Mouse (Mus musculus): ENCODE results near the gene Syngr1. TPM values are rescaled to one million over a fixed set of nuclear protein-coding genes. Genes with fewer than 3 reads are reported as not detected.
A peak's percentile ranks its signal among the peaks of the same experiment; 100 is the strongest.

Syngr1 gene
- total RNA-seq, 2 experiments from 2014 or later = 387 to 409 TPM

DNA sequence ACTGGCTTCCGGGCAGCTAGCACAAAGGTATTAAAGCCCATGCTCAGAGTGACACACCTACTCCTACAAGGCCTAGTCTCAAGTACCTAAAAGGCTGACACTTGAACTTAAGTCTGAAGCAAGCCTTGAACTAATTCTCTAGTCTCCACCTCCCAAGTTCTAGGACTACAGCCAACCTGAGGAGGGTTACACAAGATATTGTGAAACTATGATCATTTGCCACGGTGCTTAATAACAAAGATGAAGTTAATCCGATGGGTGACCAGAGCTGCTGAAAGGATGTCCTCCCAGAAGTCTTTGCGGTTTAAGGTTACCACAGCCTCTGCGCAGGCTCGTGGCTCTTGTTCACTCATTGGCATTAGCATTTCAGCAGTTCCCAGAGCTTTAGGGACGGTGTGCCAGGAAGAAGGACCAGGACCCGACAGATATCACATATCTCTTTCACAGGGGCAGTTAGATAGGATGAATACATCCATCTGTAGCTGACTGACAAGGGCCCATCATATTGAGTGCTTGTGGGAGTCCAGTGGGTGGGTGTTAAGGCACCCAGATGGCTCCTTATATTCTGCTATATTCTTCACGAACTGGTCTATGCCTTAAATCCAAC lies 3.6 kb upstream of the Syngr1 start:
- DNase-seq (ENCODE audit: extremely low spot score in 1 of 2, low spot score in 1 of 2) = no peak

DNA sequence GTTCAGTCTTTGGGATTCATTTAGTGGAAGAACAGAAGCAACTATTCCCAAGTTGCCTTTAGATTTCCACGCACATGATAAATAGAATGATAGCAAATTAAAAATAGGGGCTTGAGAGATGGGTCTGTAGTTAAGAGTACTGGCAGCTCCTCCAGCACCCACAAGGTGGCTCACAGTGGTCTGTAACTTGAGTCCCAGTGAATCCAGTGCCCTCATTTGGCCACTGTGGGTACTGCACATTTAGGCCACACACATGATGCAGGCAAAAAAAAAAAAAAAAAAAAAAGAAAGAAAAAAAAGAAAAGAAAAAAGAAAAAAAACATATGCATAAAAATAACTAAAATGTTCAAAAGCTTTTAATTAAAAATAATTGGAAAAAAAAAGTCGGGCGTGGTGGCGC lies 2.5 kb upstream of the Syngr1 start:
- peak; percentile 76 to 96 for DNase-seq (ENCODE audit: extremely low spot score in 1 of 2, low spot score in 1 of 2)

DNA sequence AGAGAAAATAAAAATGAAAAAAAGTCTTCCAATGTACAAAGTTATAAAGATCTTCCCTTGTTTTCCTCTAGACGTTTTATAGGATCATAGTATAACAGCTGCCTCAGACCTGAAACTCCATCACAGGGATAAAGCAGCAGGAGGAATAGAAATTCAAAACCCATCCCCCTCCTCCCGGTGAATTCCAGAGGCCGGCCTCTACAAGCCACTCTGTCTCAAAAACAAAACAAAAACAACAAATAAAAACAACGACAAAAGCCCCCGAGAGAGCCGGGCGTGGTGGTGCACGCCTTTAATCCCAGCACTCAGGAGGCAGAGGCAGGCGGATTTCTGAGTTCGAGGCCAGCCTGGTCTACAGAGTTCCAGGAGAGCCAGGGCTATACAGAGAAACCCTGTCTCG lies 979 bp upstream of the Syngr1 start:
- DNase-seq (ENCODE audit: extremely low spot score in 1 of 2, low spot score in 1 of 2) = no peak

DNA sequence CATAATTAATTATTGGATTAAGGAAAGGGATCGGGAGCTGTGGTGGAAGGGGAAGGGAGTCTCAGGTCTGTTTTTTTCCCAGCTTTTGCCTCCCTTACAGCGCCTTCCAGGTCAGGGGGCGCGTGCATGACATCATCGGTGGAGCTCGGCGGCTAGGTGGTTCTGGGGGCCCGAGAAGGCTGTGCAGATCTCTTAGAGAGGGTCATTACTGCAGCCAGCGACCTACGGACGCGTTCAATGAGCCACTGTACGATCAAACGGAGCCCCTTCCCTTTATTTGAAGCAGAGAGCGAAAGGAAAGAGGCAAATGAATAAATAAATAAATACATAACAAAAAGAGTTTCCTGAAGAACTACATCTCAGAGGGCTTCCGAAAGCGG lies 403 bp upstream of the Syngr1 start:
- DNase-seq (ENCODE audit: extremely low spot score in 1 of 2, low spot score in 1 of 2) = no peak

DNA sequence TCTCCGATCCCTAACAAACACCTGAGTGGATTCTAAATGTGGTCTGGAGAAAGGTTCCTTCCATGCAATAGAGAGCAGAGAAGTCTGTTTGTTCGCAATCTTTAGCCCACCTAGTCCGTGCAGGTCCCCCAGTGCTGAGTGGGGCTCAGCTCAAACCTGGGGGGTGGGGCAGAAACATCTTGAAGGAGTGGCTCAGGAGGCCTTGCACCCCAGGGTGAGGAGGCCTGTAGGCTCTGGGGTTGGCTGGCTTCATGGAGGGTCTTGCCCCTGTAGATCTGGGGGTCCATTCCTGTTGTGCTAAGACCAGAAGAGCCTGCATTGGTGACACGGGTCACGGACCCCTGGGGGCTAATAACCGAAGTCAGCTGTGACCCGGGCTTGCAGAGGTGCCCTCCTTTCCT lies 907 bp downstream of the Syngr1 start:
- no peak for DNase-seq (ENCODE audit: extremely low spot score in 1 of 2, low spot score in 1 of 2)

DNA sequence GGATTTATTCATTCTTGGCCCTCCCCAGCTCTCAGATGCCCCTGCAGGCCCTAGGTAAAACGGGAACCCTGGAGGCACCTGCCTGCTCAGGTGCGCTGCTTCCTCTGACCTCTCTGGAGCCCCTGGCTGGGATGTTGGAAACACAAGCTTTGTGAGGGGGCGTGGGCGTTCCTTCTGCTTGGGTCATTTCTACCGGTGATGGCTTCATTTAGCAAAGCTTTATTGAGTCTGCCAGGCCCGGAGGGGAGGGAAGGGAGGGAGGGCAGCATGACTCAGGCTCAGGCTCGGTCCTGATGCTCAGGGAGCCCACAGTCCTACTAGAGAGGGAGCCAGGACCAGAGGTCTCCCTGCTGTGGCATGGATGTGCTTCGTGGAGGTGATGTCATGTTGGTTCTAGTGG lies 1.5 kb downstream of the Syngr1 start:
- no peak for DNase-seq (ENCODE audit: extremely low spot score in 1 of 2, low spot score in 1 of 2)

DNA sequence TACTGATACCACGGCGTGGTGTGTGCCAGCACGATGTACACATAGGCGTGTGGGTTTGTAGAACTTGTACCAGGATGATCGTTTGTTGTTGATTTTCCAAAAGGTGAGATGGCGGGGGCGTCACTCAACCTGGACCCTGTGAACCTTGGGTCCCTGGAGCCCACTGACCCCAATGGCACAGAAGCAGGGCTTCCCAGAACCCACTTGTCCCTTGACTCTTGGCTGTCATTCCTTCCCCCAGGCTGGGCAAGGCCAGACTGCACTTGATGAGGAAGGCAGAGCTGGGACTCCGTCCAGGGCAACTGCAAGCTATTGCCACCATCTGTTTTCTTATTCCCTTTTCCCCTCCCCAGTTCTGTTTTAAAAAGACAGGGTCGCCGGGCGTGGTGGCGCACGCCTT lies 3.1 kb downstream of the Syngr1 start:
- DNase-seq (ENCODE audit: extremely low spot score in 1 of 2, low spot score in 1 of 2) = no peak

DNA sequence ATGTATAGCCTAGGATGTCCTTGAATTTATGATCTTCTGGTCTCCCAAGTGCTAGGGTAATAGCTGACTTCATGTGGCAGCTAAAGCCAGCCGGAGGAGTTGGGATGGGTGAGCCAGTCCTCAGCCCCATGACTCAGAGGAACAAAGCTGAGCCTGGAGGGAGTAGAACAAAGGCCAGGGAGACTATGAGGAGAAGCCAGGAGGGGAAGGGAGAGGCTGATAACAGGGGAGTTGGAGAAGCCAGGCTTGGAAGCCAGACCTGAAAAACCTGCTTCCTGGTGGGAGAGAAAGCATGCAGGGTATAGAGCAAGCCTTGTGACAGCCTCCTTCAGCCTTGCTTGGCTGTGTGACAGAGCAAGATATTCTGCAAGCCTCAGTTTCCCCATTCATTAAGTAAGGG lies 4.5 kb downstream of the Syngr1 start:
- DNase-seq (ENCODE audit: extremely low spot score in 1 of 2, low spot score in 1 of 2) = no peak

DNA sequence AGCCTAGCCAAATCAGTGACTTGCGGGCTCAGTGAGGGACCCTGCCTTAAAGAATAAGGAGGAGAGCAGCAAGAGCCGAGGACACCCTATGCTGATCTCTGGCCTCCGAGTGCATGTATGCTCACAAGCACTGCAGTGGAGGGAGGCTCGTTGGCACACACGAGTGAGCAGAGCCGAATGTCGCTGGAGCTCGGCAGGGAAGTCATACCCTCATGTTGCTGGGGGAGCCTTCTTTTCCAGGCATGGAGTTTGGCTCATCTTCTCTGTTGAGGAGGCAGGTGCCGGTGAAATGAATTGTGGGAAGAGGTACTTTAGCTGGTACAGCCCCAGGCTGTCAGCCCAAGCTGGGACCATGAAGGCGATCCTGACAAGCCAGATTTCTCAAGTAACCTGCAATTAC lies 5.3 kb downstream of the Syngr1 start:
- no peak for DNase-seq (ENCODE audit: extremely low spot score in 1 of 2, low spot score in 1 of 2)

DNA sequence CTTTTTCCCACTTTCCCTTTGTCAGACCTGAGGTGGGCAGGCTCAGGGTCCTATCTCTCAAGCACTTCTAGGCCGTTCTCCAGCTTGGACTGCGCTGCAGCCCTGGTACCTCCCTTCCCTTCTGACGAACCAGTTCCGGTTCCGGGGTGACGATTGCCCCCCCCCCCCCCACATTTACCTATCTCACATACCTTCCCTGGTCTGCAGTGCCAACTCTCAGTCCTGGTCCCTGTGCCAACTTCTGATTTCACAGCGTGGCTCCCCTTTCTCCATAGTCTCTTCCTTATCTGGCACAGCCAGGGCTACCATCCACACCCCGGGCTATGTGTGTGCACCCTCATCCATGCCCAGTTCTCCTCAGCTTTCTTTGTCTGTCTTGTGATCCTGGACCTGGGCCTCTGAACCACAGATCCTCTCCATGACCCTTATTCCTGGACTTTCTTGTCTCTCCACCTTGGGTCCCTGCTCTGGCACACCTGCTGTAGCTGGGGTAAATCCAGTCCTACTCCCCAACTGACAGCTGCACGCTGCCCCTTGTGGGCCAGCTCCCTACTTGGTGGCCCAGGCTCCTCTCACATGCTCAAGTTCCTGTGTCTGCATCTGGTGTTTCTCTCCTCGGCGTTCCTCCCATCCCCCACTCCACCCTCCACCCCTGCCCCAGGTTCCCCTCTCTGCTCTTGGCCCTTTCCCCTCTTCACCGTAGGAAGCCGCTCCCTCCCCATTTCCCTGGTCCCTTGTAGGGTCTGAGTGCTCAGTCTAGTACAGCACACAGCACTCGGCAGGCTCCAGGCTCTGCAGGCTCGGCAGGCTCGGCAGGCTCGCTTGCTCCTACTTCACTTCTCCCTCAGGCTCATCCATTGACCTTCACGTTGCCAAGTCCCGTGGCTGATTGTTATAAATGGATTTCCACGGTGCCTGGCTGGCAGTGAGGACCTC lies 6.1 kb downstream of the Syngr1 start:
- DNase-seq (ENCODE audit: extremely low spot score in 1 of 2, low spot score in 1 of 2) = no peak

DNA sequence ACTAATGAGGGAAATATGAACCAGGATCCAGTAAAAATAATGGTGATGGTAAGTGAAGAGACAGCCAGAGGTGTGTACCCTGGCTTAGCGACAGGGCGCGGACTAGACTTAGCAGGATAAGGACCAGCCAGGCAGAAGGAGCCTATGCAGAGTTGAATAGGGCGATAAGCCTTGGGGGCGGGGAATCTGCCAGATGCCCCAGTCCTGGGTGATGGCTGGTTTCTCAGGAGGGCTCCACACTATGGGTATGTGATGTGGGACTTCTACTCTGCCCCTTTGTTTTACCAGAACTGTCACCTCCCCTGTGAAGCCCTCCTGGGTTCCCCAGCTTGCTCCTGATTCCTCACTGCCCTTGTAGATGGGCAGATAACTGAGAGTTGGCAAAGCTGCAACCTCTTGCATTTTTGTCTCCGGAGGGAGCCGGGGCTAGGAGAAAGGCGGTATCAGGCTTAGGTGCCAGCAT lies 6.9 kb downstream of the Syngr1 start:
- no peak for DNase-seq (ENCODE audit: extremely low spot score in 1 of 2, low spot score in 1 of 2)

DNA sequence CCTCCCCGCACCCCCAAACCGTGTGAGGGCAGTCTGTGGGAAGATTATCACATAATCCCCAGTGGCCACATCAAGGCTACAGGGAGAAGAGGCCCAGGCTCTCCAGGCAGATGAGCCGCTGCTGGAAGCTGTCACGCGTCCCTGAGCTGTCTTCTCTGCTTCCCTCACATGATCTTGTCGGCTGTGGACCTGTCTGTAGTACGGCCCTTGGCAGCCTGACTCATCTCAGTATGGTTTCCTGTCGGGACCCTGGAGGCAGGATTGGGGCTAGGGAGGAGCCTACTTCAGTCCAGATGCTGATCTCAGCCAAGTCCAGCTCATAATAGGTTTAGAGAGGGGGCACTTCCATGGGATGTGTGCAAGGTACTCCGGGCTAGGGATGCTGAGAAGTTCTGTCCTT lies 7.7 kb downstream of the Syngr1 start:
- no peak for DNase-seq (ENCODE audit: extremely low spot score in 1 of 2, low spot score in 1 of 2)

DNA sequence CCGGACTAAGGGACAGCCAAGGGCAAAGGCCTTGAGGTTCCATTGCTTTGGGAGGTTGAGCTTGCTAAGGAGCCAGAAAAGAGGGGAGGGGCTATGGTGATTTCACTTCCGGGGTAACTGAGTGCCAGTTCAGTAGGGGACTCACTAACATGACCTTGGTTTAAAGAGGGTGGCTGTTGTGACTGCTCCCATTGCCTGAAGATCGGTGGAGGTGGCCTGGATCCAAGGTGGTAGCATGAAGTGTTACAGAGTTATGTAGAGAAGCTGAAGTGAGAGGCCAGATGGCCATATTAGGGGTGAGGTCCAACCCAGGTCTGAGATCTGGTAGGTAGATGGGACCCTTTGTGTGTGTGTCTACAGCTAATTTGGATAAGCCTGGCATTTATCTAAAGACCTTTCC lies 8.3 kb downstream of the Syngr1 start:
- no peak for DNase-seq (ENCODE audit: extremely low spot score in 1 of 2, low spot score in 1 of 2)

DNA sequence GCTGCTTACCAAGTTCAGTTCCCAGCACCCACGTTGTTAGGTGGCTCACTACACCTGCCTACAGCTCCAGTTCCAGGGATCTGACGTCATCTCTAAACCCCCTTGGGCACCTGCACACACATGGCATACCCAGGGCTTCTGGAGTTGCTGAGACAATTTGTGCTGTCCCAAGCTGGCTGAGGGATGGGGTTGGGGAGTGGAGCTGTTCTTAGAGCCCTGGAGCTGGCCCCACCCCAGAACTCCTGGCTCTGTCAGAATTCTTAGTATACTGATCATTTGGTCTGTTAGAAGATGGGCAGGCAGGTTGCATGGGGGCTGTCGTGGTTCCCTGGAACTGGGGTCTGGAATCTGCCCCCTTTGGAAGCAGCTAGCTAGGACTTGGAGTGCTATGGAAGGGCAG lies 9.1 kb downstream of the Syngr1 start:
- no peak for DNase-seq (ENCODE audit: extremely low spot score in 1 of 2, low spot score in 1 of 2)

DNA sequence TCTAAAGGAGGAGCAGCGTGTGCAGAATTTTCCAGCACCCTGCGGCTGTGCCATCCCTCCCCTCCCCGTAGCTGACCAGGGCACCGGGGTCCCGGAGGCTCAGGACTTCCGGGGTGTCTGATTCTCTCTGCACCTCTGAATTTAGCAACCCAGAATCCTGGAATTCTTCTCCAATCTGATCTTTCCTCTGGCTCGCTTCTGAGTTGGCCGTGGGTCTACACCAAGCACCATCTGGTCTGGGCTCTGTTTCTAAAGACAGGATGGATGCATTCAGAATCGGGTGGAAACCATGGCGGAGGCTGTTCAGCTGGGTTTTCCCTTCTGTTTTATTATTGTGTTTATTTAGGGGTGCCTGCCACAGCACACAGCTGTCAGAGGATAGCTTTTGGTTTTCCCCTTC lies 9.7 kb downstream of the Syngr1 start:
- DNase-seq (ENCODE audit: extremely low spot score in 1 of 2, low spot score in 1 of 2) = no peak

DNA sequence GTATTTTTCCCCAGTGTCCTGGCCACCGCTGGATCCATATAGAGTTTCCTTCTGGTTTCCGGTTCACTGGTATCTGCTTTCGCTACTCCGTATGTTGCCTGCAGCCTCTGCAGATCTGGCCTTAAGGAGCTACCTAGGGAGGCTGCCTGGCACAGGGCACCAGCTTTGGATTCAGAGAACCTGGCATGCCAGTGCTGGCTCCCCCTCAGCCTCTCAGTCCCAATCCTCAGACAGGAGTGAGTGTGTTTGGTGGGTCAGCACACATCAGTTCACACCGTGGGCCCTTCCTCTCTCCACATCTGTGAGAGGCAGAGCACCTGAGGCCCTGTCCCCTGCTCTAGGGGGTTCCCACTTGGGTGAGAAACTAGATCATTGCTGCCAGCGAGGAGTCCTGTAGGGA lies 10.4 kb downstream of the Syngr1 start:
- no peak for DNase-seq (ENCODE audit: extremely low spot score in 1 of 2, low spot score in 1 of 2)

DNA sequence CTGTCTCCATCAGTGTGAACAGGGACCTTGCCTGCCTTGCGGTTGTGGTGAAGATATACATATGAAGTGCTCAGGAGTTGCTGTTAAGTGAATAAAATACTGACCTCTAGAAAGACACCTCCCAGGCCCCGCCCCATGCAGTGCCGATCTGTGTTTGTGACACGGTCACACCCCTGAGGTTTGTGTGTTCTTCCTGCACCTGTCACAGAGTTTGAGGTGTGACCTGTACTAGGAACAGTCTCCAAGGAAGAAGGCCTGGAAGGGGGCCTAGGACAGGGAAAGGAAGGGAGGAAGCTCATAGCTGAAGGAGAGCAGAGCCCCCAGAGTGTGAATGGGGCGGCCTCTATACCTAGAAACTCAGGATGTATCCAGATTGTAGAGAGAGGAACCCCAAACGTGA lies 11.4 kb downstream of the Syngr1 start:
- DNase-seq (ENCODE audit: extremely low spot score in 1 of 2, low spot score in 1 of 2) = no peak

DNA sequence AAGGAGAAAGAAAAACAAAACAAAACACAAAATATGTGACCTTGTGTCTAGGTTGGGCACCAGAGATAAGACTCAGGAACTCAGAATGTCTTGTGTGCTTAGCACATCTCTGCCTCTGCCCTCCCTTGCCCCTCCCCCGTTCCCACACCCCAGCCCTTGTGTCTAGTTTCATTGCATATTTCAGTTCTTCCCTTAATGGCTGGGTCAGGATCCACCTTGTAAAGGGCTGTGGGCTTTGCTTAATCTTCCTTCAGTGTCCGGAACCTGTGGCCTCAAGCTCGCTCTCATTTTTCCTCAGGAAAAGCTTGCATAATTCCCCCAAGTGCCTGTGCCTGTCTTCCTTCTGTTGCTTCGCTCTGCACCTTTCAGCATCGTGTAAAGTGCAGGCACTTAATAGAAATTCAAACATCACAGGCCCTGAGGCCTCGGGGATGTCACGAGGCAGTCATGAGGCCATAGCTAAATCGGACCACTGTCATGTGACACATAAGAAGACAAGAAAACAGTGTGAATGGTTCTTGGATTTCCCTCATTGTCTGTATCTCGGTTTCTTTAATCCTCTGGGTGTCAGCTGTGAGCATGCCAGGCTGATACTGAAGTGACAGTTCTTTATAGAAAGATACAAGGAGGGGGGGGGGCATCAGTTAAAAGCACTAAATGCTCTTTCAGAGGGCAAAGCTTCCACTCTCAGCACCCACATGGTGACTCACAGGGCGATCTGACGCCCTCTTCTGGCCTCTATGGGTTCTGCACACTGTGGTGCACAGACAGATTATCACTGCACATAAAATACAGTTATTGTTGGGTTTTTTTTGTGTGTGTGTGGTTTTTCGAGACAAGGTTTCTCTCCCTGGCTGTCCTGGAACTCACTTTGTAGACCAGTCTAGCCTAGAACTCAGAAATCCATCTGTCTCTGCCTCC lies 14.6 kb downstream of the Syngr1 start:
- DNase-seq (ENCODE audit: extremely low spot score in 1 of 2, low spot score in 1 of 2) = no peak

DNA sequence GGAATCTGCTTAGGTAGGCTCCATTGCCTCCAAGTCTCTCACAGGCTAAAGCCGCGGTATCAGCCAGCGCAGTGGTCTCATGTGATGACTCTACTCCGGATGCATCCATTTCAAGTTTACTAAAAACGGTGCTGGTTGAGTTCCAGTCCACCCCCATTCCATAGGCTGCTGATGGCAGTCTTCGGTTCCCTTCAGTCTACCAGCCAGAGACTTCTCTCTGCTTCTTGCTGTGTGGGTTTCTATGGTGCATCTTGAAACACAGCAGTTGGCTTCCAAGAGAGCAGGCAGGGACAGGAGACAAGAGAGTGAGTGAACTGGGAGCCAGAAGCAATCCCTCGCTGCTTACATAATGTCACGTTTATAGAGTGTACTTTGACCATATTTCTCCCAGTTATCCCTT lies 16.0 kb downstream of the Syngr1 start:
- no peak for DNase-seq (ENCODE audit: extremely low spot score in 1 of 2, low spot score in 1 of 2)

DNA sequence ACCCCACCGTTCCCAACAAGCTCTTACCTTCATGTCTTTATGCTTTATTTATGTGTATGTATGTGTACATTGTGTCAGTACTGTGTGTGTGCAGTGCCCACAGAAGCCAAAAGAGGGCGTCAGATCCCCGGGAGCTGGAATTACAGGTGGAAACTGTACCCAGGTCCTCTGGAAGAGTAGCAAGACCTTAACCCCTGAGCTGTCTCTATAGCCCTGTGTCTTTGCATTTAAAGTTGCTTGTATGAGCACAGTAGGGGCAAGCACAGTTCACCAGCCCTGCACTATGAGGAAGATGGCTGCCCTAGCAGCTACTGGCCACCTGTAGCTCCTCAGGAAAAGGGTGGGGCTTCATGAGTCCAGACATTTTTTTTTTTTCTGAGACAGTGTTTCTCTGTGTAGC lies 16.4 kb downstream of the Syngr1 start:
- no peak for DNase-seq (ENCODE audit: extremely low spot score in 1 of 2, low spot score in 1 of 2)

DNA sequence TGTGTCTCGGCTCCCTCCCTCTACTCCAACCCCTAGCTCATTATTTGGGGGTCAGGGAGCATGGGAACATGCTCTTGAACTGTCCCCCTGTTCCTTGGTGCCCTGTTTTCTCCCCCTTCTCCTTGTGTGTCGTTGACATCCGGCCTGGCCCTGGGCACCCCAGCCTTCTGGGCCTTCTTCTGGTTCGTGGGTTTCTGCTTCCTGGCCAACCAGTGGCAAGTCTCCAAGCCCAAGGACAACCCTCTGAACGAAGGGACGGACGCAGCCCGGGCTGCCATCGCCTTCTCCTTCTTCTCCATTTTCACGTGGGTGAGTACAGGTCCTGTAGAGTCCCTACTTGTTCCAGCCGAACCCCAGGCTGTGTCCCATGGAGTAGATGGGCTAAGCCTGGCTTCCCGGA lies 20.3 kb downstream of the Syngr1 start:
- DNase-seq (ENCODE audit: extremely low spot score in 1 of 2, low spot score in 1 of 2) = no peak

All from layer of hippocampus, postnatal 25 days (tissue).